Comparison of ENCODE assay signal across 9 mouse cellular contexts in genomic region chr17:28256651-28257328, GRCm38 (mm10). TPM values are rescaled to one million over a fixed set of nuclear protein-coding genes. Genes with fewer than 3 reads are reported as not detected.
DNase-seq lines count a peak whose midpoint lies in the region; ATAC-seq and TF ChIP-seq lines count a peak whose summit lies in the region.
"Had no signal": no experiment of that assay in that cellular context is flagged by ENCODE, and none has a peak within 500 bp of the region (broad histone marks: within the 10 kb centered on the region; RNA-seq: fewer than 3 reads in every experiment).

No protein-coding gene starts in this region.

- no peaks in the 10 kb centered on the region for H3K36me3 ChIP-seq in forebrain, embryonic 14.5 days (ENCODE audit: control insufficient read depth, insufficient read depth, low read length)
- H3K36me3 ChIP-seq in forebrain, postnatal 0 days (ENCODE audit: insufficient read depth), result no peaks in the 10 kb centered on the region
- 0 out of 2 replicates have a peak, but pooled peaks cover 2% of the 10 kb centered on the region for H3K36me3 ChIP-seq in heart, embryonic 11.5 days (ENCODE audit: control insufficient read depth, insufficient read depth, low read length)
- no peaks in the 10 kb centered on the region for H3K36me3 ChIP-seq in kidney, embryonic 15.5 days
- H3K36me3 ChIP-seq: neural tube, embryonic 12.5 days had no signal

- TF ChIP-seq CTCF in forebrain, postnatal 0 days (IDR thresholded peaks at IDR 0.05; ENCODE audit: low read depth), result no peak

- ATAC-seq in forebrain, embryonic 14.5 days, result no peak
- no peak for ATAC-seq in forebrain, postnatal 0 days
- ATAC-seq in heart, embryonic 11.5 days (replicated peaks; ENCODE audit: insufficient number of reproducible peaks, low FRiP score, low TSS enrichment), result no peak
- ATAC-seq in kidney, embryonic 15.5 days (replicated peaks; ENCODE audit: low FRiP score), result peak; percentile 55

- peak; percentile 28 for DNase-seq in forebrain, embryonic 14.5 days (ENCODE audit: low spot score)
- no peak for DNase-seq in forebrain, postnatal 0 days
- DNase-seq in adrenal gland, postnatal 14 days, result peak; percentile 68
- DNase-seq in lung, postnatal 25 days (ENCODE audit: low spot score), result peak; percentile 74
- peak; percentile 89 for DNase-seq in thymus, postnatal 0 days (ENCODE audit: low spot score)
- DNase-seq in right cerebral cortex, postnatal 14 days, result no peak

- H3K4me2 ChIP-seq in forebrain, embryonic 14.5 days (ENCODE audit: low read length), result no peak overlapping the region
- H3K4me2 ChIP-seq in forebrain, postnatal 0 days (ENCODE audit: low read depth), result no peak overlapping the region
- H3K4me2 ChIP-seq in heart, embryonic 11.5 days, result no peak overlapping the region
- H3K4me2 ChIP-seq in kidney, embryonic 15.5 days, result peak overlapping the region; percentile 18; the same call in 1 of the 2 replicates
- H3K4me2 ChIP-seq: neural tube, embryonic 12.5 days had no signal

- no peak overlapping the region for H3K4me3 ChIP-seq in forebrain, embryonic 14.5 days (ENCODE audit: low read depth, low read length)
- H3K4me3 ChIP-seq in forebrain, postnatal 0 days (ENCODE audit: low read depth, low read length), result no peak overlapping the region
- H3K4me3 ChIP-seq in heart, embryonic 11.5 days (ENCODE audit: low read depth, low read length), result no peak overlapping the region
- H3K4me3 ChIP-seq in kidney, embryonic 15.5 days (replicated peaks), result no peak overlapping the region
- H3K4me3 ChIP-seq: neural tube, embryonic 12.5 days had no signal

- no peak overlapping the region for H3K27ac ChIP-seq in forebrain, embryonic 14.5 days (ENCODE audit: low read depth, low read length)
- no peak overlapping the region for H3K27ac ChIP-seq in forebrain, postnatal 0 days (ENCODE audit: low read depth, low read length)
- peak overlapping the region; percentile 67 for H3K27ac ChIP-seq in heart, embryonic 11.5 days (ENCODE audit: low read depth, low read length)
- H3K27ac ChIP-seq in kidney, embryonic 15.5 days, result peak overlapping the region; percentile 82
- H3K27ac ChIP-seq: neural tube, embryonic 12.5 days had no signal

- H3K27me3 ChIP-seq in forebrain, embryonic 14.5 days (replicated peaks; ENCODE audit: control insufficient read depth, insufficient read depth, low read length), result no peaks in the 10 kb centered on the region
- H3K27me3 ChIP-seq in forebrain, postnatal 0 days (ENCODE audit: insufficient read depth, low read length), result no peaks in the 10 kb centered on the region
- no peaks in the 10 kb centered on the region for H3K27me3 ChIP-seq in heart, embryonic 11.5 days (ENCODE audit: control insufficient read depth, insufficient read depth, low read length)
- H3K27me3 ChIP-seq in kidney, embryonic 15.5 days, result no peaks in the 10 kb centered on the region
- H3K27me3 ChIP-seq: neural tube, embryonic 12.5 days had no signal

- H3K4me1 ChIP-seq in forebrain, embryonic 14.5 days (ENCODE audit: control insufficient read depth, insufficient read depth, low read length), result no peaks in the 10 kb centered on the region; the same call in 1 of the 2 replicates
- no peaks in the 10 kb centered on the region for H3K4me1 ChIP-seq in forebrain, postnatal 0 days (ENCODE audit: insufficient read depth)
- peaks cover 28% of the 10 kb centered on the region for H3K4me1 ChIP-seq in heart, embryonic 11.5 days (ENCODE audit: control insufficient read depth, insufficient read depth, low read length)
- peaks cover 68% of the 10 kb centered on the region for H3K4me1 ChIP-seq in kidney, embryonic 15.5 days

- no peak overlapping the region for H3K9ac ChIP-seq in forebrain, embryonic 14.5 days (ENCODE audit: low read length)
- H3K9ac ChIP-seq in forebrain, postnatal 0 days, result no peak overlapping the region
- no peak overlapping the region; the same call in 1 of the 2 replicates for H3K9ac ChIP-seq in heart, embryonic 11.5 days (ENCODE audit: low read depth, low read length)
- peak overlapping the region; percentile 21; the same call in 1 of the 2 replicates for H3K9ac ChIP-seq in kidney, embryonic 15.5 days
- H3K9ac ChIP-seq: neural tube, embryonic 12.5 days had no signal

- H3K9me3 ChIP-seq in forebrain, embryonic 14.5 days (replicated peaks; ENCODE audit: control insufficient read depth, low read length), result no peaks in the 10 kb centered on the region
- 0 out of 2 replicates have a peak, but pooled peaks cover 6% of the 10 kb centered on the region for H3K9me3 ChIP-seq in forebrain, postnatal 0 days (ENCODE audit: low read length)
- no peaks in the 10 kb centered on the region for H3K9me3 ChIP-seq in heart, embryonic 11.5 days (replicated peaks; ENCODE audit: control insufficient read depth, low read length)
- H3K9me3 ChIP-seq in kidney, embryonic 15.5 days (replicated peaks), result no peaks in the 10 kb centered on the region
- H3K9me3 ChIP-seq: neural tube, embryonic 12.5 days had no signal

- WGBS in forebrain, embryonic 14.5 days, result 80% methylated on average over 13 of the region's 13 CpGs
- WGBS in forebrain, postnatal 0 days, result 71% methylated on average over 13 of the region's 13 CpGs
- WGBS in heart, embryonic 11.5 days (ENCODE audit: insufficient replicate concordance), result 49% methylated on average over 13 of the region's 13 CpGs
- 44% methylated on average over 13 of the region's 13 CpGs for WGBS in kidney, embryonic 15.5 days

RNA-seq across cellular contexts. Expression of gene Ppard, which starts 24.3 kb away (rescaled TPM):
- 1.7 and 1.8 TPM in 2 replicates for polyA plus RNA-seq in forebrain, embryonic 14.5 days (2014; fragmentation: Nextera tagmentation; extraction: Ambion mirVana)
- 5.4 and 7.9 TPM in 2 replicates for total RNA-seq in forebrain, postnatal 0 days (2014; rRNA removed)
- polyA plus RNA-seq in forebrain, postnatal 0 days (2015; fragmentation: Nextera tagmentation; extraction: Ambion mirVana), result 0.92 and 1.3 TPM in 2 replicates
- total RNA-seq in adrenal gland, postnatal 14 days (2021), result 36.1 and 39.8 TPM in 2 replicates
- 1.8 and 2.0 TPM in 2 replicates for polyA plus RNA-seq in heart, embryonic 11.5 days (2014; fragmentation: Nextera tagmentation; extraction: Ambion mirVana)
- 2.3 and 2.7 TPM in 2 replicates for polyA plus RNA-seq in kidney, embryonic 15.5 days (2015; fragmentation: Nextera tagmentation; extraction: Ambion mirVana)
- polyA plus RNA-seq in thymus, postnatal 0 days (2015; fragmentation: Nextera tagmentation; extraction: Ambion mirVana), result 2.3 and 3.0 TPM in 2 replicates

RNA-seq across cellular contexts. Expression of gene Def6, which starts 49.2 kb away (rescaled TPM):
- polyA plus RNA-seq in forebrain, embryonic 14.5 days (2014; fragmentation: Nextera tagmentation; extraction: Ambion mirVana), result 2.4 and 3.2 TPM in 2 replicates
- 5.2 and 6.8 TPM in 2 replicates for total RNA-seq in forebrain, postnatal 0 days (2014; rRNA removed)
- 6.8 and 8.5 TPM in 2 replicates for polyA plus RNA-seq in forebrain, postnatal 0 days (2015; fragmentation: Nextera tagmentation; extraction: Ambion mirVana)
- total RNA-seq in adrenal gland, postnatal 14 days (2021), result 3.3 and 8.9 TPM in 2 replicates
- polyA plus RNA-seq in heart, embryonic 11.5 days (2014; fragmentation: Nextera tagmentation; extraction: Ambion mirVana), result 2.6 and 2.8 TPM in 2 replicates
- 6.7 and 7.5 TPM in 2 replicates for polyA plus RNA-seq in kidney, embryonic 15.5 days (2015; fragmentation: Nextera tagmentation; extraction: Ambion mirVana)
- 201 and 234 TPM in 2 replicates for polyA plus RNA-seq in thymus, postnatal 0 days (2015; fragmentation: Nextera tagmentation; extraction: Ambion mirVana)

RNA-seq across cellular contexts. Expression of gene Fance, which starts 56.5 kb away (rescaled TPM):
- polyA plus RNA-seq in forebrain, embryonic 14.5 days (2014; fragmentation: Nextera tagmentation; extraction: Ambion mirVana), result 21.7 and 24.5 TPM in 2 replicates
- 32.5 and 35.2 TPM in 2 replicates for total RNA-seq in forebrain, postnatal 0 days (2014; rRNA removed)
- polyA plus RNA-seq in forebrain, postnatal 0 days (2015; fragmentation: Nextera tagmentation; extraction: Ambion mirVana), result 31.2 and 31.4 TPM in 2 replicates
- 20.5 and 29.6 TPM in 2 replicates for total RNA-seq in adrenal gland, postnatal 14 days (2021)
- 15.3 and 17.3 TPM in 2 replicates for polyA plus RNA-seq in heart, embryonic 11.5 days (2014; fragmentation: Nextera tagmentation; extraction: Ambion mirVana)
- polyA plus RNA-seq in kidney, embryonic 15.5 days (2015; fragmentation: Nextera tagmentation; extraction: Ambion mirVana), result 28.4 and 33.7 TPM in 2 replicates
- 20.7 and 27.6 TPM in 2 replicates for polyA plus RNA-seq in thymus, postnatal 0 days (2015; fragmentation: Nextera tagmentation; extraction: Ambion mirVana)

Comparison
In these comparisons a context has a peak if more than half of its experiments do, and no peak if none do; other contexts are left out.
1. DNase-seq: peak in forebrain, embryonic 14.5 days (single experiment), adrenal gland, postnatal 14 days (single experiment), lung, postnatal 25 days (single experiment) and thymus, postnatal 0 days (single experiment); none in forebrain, postnatal 0 days (single experiment) and right cerebral cortex, postnatal 14 days (single experiment).
2. H3K27ac ChIP-seq: peak in heart, embryonic 11.5 days (single experiment) and kidney, embryonic 15.5 days (single experiment); none in forebrain, embryonic 14.5 days (single experiment) and forebrain, postnatal 0 days (single experiment).
3. RNA of gene Def6, which starts 49.2 kb away (polyA plus RNA-seq): 201 to 234 TPM in thymus, postnatal 0 days; 6.8 to 8.5 TPM in forebrain, postnatal 0 days, 6.7 to 7.5 TPM in kidney, embryonic 15.5 days, 2.6 to 2.8 TPM in heart, embryonic 11.5 days and 2.4 to 3.2 TPM in forebrain, embryonic 14.5 days; every median in the first group is over 10 times any median in the second.